Mouse (Mus musculus) cerebral cortex, adult 2 months (tissue): ENCODE data around the gene Fancd2.

Source experiments
- WGBS: fragments of 180-500 bp; shearing (Covaris S2); methylation state at CpG from one replicate; pipeline ENCODE4 v1.1.7; 2018; 5-methylcytosine and 5-hydroxymethylcytosine counted together

The Fancd2 gene

DNA sequence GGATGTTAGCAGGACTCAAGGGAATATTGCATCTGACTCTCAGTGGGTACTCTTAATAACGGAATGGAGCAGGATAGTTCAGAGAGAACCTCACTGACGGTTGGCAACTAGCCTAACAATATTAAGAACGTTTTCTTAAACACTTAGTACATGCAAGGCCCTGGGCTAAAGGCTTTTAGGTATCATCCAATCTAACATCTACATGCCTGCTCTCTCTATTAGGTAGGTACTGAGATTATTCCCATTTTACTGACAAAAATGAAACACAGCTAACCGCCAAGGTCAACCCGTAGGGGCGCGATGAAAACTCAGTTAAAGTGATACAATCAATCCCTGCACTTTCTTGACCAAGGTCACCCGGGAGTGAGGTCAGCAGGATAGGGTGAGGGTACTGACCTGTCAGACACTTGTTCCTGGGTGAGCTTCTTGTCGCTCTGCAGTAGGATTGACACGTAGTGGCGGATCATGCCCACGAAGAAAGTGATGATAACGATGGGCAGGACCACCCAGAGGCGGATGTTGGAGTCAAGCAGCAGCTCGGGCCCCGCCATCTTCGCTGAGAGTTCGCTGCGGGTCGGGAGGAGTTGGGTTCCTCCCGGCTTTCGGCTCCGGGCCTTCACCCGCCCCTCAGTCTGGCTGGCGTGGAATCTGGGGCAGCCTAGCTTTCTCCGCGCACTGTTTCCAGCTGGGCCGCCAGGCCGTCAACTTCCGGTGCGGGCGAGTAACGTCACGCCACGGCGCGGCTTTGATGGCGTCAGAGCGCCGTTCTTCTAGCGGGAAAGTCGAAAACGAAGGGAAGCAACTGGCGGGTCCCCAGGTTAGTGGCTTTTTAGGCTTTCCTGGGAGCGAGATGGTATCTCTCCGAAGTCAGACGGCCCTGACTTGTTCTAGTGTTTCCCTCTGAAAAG lies at the start of gene Fancd2, which contains the start of gene Emc3:
Fancd2 (plus strand) TSS at position 751 of the 908 bp plus-strand sequence.
Emc3 (minus strand) TSS at position 721 of the 908 bp plus-strand sequence.
- WGBS = under 1% methylated on average over 47 of the region's 47 CpGs

GRCm38 (mm10) chr6:113482477-113483099 lies 48.9 kb upstream of the Fancd2 start:
- WGBS = 3% methylated on average over 65 of the region's 65 CpGs

- WGBS = under 1% methylated on average over 26 of the region's 26 CpGs
Measured at GRCm38 (mm10) chr6:113483100-113483615, 48.3 kb upstream of the Fancd2 start, which contains the start of gene Creld1. Gene Creld1, plus strand, starts transcription at chr6:113483297.

- WGBS = 6% methylated on average over 10 of the region's 10 CpGs
Measured at GRCm38 (mm10) chr6:113483729-113484128, 47.8 kb upstream of the Fancd2 start.

DNA sequence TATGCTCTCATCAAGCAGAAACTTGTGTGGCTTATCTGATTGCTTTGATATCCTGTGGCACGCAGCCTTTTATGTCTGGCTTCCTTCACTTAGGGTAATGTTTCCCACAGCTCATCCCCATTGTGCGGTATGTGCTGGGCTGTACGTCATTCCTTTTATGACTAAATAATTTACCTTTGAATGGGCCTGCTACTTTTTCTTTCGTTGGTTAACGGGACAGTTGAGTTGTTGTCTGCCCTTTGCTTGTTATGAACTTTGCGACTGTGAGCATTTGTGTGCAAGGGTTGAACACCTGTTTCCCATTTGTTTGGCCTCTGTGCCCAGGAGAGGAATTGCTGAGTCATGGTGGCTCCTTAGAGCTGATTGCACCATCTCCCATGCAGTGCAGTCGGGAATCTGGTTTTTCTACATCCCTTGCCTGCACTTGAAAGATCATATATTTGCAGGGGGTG lies 44.3 kb upstream of the Fancd2 start:
- WGBS = 31% methylated on average over 7 of the region's 7 CpGs

- WGBS = 94% methylated on average over 14 of the region's 14 CpGs
Measured at GRCm38 (mm10) chr6:113489410-113489809, 42.1 kb upstream of the Fancd2 start.

GRCm38 (mm10) chr6:113492101-113492864 lies 39.2 kb upstream of the Fancd2 start:
- 51% methylated on average over 24 of the region's 24 CpGs for WGBS

DNA sequence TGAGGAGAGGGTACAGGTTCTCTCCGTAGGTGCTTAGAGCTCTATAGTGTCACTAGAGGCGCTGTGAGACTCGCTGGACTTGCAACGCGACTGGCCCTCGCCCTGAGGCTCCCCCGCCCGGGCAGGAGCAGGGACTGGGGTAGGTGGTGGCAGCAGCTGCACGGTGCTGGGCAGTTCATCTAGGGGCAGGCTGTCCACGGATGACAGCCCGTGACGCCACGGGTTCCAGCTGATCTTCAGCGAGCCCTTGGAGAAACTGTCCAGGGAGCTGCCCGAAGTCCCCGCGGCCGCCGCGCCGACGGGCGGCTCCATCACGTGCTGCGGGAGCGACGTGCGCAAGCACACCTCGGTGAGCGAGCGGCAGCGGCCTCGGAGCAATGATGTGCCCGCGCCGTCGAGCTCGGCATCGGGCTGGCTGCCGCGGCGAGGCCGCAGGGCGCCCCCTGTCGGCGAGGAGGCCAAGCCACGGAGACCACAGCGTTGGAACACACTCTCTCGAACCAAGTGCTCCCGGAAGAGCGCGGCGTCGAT lies 37.2 kb upstream of the Fancd2 start:
- WGBS = 4% methylated on average over 54 of the region's 54 CpGs

DNA sequence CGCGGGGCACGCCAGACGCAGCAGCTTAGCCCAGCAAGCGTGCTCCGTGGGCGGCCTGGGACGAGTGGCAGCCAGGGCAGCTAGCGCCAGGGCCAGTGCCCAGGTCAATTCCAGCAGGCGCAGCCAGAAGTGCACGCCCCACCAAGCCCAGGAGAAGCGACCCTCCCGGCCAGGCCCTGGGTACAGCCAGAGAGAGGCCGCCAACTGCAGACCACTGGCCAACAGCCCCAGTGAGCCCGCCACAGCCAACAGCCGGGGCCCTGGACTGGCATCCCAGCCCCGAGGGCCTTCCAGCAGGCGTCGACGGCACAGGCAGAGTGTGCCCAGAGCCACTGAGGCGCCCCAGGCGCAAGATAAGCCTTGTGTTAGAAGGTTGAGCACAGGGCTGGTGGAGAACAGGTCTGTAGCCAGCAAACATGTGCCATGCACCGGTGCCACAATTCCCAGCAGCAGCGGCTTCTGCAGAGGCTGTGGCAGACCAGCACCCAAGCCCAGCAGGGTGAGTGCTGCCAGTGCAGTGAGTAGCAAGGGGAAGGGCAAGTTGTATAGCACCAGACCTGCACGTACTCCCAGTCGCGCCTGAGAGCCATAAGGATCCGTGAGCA lies 36.3 kb upstream of the Fancd2 start:
- WGBS = 58% methylated on average over 28 of the region's 28 CpGs

DNA sequence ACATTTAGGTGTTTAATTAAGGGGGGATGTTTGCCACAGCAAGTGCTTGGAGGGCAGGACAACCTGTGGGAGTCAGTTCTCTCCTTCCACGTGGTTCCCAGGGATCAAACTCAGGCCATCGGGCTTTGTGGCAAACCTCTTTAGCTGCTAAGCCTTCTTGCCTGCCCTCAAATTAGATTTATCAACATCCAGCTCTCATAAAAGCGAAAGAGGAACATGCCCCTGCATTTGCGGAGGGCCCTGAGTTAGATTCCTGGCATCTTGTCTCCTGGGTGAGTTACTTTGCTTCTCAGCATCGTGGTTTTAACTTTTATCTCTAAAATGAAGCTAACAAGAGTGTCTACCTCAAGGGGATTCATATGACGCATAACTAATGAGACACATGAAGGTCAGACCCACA lies 32.1 kb upstream of the Fancd2 start:
- WGBS = 82% methylated on average over 6 of the region's 6 CpGs

DNA sequence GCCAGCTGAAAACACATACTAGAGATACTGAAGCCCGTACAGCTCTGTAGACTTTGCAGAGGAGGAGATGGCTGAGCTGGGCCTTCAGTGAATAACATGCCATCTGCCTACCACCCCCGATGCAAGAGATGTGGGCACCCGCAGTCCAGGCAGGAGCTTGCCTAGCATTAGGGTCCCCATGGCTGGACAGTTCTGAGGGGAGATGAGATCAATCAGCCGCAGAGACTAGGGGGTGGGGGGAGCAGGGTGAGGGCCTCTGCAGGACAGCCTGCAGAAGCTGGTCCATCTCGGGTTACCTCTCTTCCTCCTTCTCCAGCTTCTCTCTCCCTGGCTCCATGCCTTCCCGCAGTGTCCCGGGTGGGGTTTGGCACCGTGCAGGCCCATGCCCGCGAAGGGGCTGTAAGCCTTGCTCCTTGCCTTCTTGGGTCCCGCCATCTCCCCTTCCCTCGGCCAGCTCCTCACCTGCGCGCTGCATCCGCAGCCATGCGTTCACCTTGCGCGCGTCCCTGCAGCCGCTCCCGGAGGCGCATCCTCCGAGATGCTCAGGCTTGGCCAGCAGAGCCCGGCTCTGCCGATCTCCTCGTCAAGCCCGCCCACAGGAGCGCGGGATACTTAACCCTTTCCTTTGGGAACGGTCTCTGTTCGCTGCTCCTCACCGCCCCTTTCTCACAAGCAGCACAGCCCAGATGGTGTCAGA lies 29.9 kb upstream of the Fancd2 start, which contains the start of gene Prrt3:
Prrt3 (minus strand) TSS at position 544 of the 697 bp plus-strand sequence.
- WGBS = 4% methylated on average over 32 of the region's 32 CpGs

- 88% methylated on average over 2 of the region's 2 CpGs for WGBS
Measured at GRCm38 (mm10) chr6:113502801-113503200, 28.7 kb upstream of the Fancd2 start.

- WGBS = 67% methylated on average over 1 of the region's 1 CpGs
Measured at GRCm38 (mm10) chr6:113505689-113506088, 25.8 kb upstream of the Fancd2 start.

- 58% methylated on average over 7 of the region's 7 CpGs for WGBS
Measured at GRCm38 (mm10) chr6:113508272-113508946, 23.1 kb upstream of the Fancd2 start.

DNA sequence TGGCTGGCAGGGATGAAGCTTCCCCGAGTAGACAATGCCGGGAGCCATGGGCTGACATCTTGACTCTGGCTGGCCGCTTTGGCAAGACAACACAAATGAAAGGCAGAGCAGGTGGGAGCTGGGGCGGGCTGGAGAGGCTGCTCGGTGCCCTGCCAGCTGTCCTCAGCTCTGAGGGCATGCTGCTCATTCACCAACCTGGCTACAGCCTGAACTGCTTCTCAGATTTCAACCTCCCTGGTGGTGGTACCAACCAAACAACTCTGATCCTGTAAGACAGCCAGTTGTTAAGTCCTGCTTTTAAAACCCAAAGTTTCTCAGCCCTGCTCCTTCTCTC lies 22.6 kb upstream of the Fancd2 start:
- WGBS = 48% methylated on average over 5 of the region's 5 CpGs

DNA sequence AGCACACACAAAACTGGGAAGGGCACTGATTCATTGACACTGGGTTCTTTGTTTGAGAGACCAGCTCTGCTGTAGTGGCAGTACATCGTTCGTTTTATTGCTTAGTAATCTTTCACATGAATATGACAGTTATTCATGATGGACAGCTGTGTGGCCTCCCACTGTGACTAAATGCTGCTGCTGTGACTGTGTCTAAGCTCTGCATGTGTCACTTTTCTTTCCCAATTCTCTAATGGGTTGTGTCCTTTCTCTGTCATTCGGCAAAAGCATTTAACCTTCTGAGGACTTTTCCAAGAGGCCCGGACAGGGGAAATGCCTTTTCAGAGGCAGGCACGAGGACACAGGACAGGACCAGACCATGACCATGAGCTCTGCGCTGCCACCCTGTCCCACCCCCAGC lies 17.5 kb upstream of the Fancd2 start:
- WGBS = 72% methylated on average over 6 of the region's 6 CpGs

DNA sequence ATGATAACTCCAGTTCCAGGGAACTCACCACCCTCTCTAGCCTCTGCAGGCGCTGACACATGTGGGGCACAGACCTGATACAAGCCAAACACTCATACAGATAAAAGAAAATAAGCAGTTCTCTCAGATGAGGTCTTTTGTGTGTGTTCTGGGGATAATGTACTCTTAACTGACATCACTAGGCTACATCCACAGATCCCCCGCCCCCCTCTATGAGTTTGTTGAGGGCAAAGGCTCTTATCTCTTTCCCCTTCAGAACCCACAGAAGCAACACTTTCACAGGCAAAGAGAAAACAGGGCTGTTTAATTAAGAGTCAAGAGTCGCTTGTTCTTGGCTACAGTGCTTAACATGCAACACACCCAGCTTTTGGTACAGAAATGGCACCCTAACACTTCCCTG lies 16.9 kb upstream of the Fancd2 start:
- WGBS = 98% methylated on average over 3 of the region's 3 CpGs

GRCm38 (mm10) chr6:113517434-113518080 lies 13.9 kb upstream of the Fancd2 start:
- 80% methylated on average over 8 of the region's 8 CpGs for WGBS

DNA sequence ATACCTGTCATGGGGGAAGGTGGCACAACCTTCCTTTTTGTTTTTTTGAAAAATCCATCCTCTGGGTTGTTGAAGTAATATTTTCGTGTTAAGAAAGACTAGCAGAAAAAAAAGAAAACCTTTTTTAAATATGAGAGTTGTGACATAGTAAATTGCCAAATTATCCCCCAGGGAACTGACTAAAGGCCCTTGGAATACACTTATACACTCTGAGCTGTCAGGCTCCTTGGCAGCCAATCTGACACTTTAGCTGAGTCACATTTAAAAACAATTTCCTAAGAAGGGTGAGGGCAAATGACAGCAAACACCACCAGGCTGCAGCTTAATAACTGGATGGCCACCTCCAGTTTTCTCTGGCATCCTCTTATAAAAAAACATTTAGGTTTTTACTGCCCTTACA lies 9.2 kb upstream of the Fancd2 start:
- WGBS = 53% methylated on average over 1 of the region's 1 CpGs
